Mouse (Mus musculus): ENCODE results near the gene Zfp609. TPM values are rescaled to one million over a fixed set of nuclear protein-coding genes. Genes with fewer than 3 reads are reported as not detected.
A peak's percentile ranks its signal among the peaks of the same experiment; 100 is the strongest.
"Not testable (repeated sequence)": the region's sequence is repeated elsewhere in the genome, so short reads cannot be mapped to it uniquely, and the experiment has no call there.

The Zfp609 gene
- polyA plus RNA-seq, 1 experiment from 2014 or later, result 12.1 TPM

GRCm38 (mm10) chr9:65697992-65698391 is 129.4 kb downstream of the Zfp609 start:
- Histone ChIP-seq H3K36me3 (peaks cover 81% of the 10 kb centered on the region), H3K27me3 (replicated peaks) (no peaks in the 10 kb centered on the region), H3K27ac (no peak overlapping the region), H3K4me1 (peaks cover 13% of the 10 kb centered on the region), H3K4me3 (no peak overlapping the region), H3K9ac (no peak overlapping the region), H3K9me3 (no peaks in the 10 kb centered on the region), H3K4me2 (replicated peaks) (no peak overlapping the region)
- ATAC-seq (ENCODE audit: low FRiP score, low read depth), result no peak

- 86% methylated on average over 7 of the region's 7 CpGs for WGBS
- Histone ChIP-seq H3K4me1 (peaks cover 20% of the 10 kb centered on the region), H3K4me3 (no peak overlapping the region), H3K9ac (no peak overlapping the region), H3K27me3 (replicated peaks) (no peaks in the 10 kb centered on the region), H3K27ac (no peak overlapping the region), H3K36me3 (peaks cover 80% of the 10 kb centered on the region), H3K9me3 (no peaks in the 10 kb centered on the region), H3K4me2 (replicated peaks) (no peak overlapping the region)
- ATAC-seq (ENCODE audit: low FRiP score, low read depth), result no peak
These were observed 130.0 kb downstream of the Zfp609 start for GRCm38 (mm10) chr9:65697356-65697755.

- H3K4me1 ChIP-seq, result peaks cover 26% of the 10 kb centered on the region
- no peak overlapping the region for H3K4me3 ChIP-seq
- no peaks in the 10 kb centered on the region for H3K27me3 ChIP-seq (replicated peaks)
- H3K36me3 ChIP-seq, result peaks cover 78% of the 10 kb centered on the region
- ATAC-seq (ENCODE audit: low FRiP score, low read depth), result no peak
- H3K27ac ChIP-seq, result no peak overlapping the region
- no peak overlapping the region for H3K4me2 ChIP-seq (replicated peaks)
- H3K9ac ChIP-seq, result no peak overlapping the region
- H3K9me3 ChIP-seq, result no peaks in the 10 kb centered on the region
These were observed 131.0 kb downstream of the Zfp609 start for GRCm38 (mm10) chr9:65696337-65696736.

GRCm38 (mm10) chr9:65695646-65696045 is 131.7 kb downstream of the Zfp609 start:
- WGBS, result 84% methylated on average over 3 of the region's 3 CpGs

GRCm38 (mm10) chr9:65692959-65693603 is 134.3 kb downstream of the Zfp609 start:
- ATAC-seq (ENCODE audit: low FRiP score, low read depth), result no peak
- H3K9me3 ChIP-seq, result no peaks in the 10 kb centered on the region
- WGBS, result 37% methylated on average over 5 of the region's 5 CpGs
- no peaks in the 10 kb centered on the region for H3K27me3 ChIP-seq (replicated peaks)
- H3K9ac ChIP-seq, result no peak overlapping the region
- no peak overlapping the region for H3K4me3 ChIP-seq
- H3K36me3 ChIP-seq, result peaks cover 72% of the 10 kb centered on the region
- peak overlapping the region; percentile 33; the same call in 1 of the 2 replicates for H3K27ac ChIP-seq
- peaks cover 26% of the 10 kb centered on the region for H3K4me1 ChIP-seq
- no peak overlapping the region for H3K4me2 ChIP-seq (replicated peaks)

More at GRCm38 (mm10) chr9:65695646-65696045, 131.7 kb downstream of the Zfp609 start:
- ATAC-seq (ENCODE audit: low FRiP score, low read depth), result no peak
- Histone ChIP-seq H3K4me2 (replicated peaks) (no peak overlapping the region), H3K4me1 (peaks cover 26% of the 10 kb centered on the region), H3K27me3 (replicated peaks) (no peaks in the 10 kb centered on the region), H3K27ac (no peak overlapping the region), H3K9ac (no peak overlapping the region), H3K36me3 (peaks cover 72% of the 10 kb centered on the region), H3K9me3 (no peaks in the 10 kb centered on the region), H3K4me3 (no peak overlapping the region)

- ATAC-seq (ENCODE audit: low FRiP score, low read depth), result no peak
- H3K4me3 ChIP-seq, result no peak overlapping the region
- H3K4me2 ChIP-seq (replicated peaks), result no peak overlapping the region
- no peak overlapping the region for H3K27ac ChIP-seq
- H3K36me3 ChIP-seq, result peaks cover 74% of the 10 kb centered on the region
- H3K9me3 ChIP-seq, result no peaks in the 10 kb centered on the region
- 0 out of 2 replicates have a peak overlapping the region, but pooled peaks have one; percentile 9 for H3K9ac ChIP-seq
- peaks cover 26% of the 10 kb centered on the region for H3K4me1 ChIP-seq
- no peaks in the 10 kb centered on the region for H3K27me3 ChIP-seq (replicated peaks)
- WGBS, result 8% methylated on average over 3 of the region's 3 CpGs
These were observed 134.9 kb downstream of the Zfp609 start for GRCm38 (mm10) chr9:65692466-65692865.

- not testable (repeated sequence) for H3K4me3 ChIP-seq; H3K27ac ChIP-seq; H3K27me3 ChIP-seq (replicated peaks); H3K9me3 ChIP-seq; H3K9ac ChIP-seq; ATAC-seq (ENCODE audit: low FRiP score, low read depth); H3K4me2 ChIP-seq (replicated peaks)
- WGBS, result 63% methylated on average over 2 of the region's 2 CpGs
- H3K36me3 ChIP-seq, result peaks cover 61% of the 10 kb centered on the region
- peaks cover 26% of the 10 kb centered on the region for H3K4me1 ChIP-seq
These were observed 137.5 kb downstream of the Zfp609 start for GRCm38 (mm10) chr9:65689869-65690268.

GRCm38 (mm10) chr9:65684704-65685103 is 142.7 kb downstream of the Zfp609 start:
- H3K4me2 ChIP-seq (replicated peaks), result no peak overlapping the region
- 93% methylated on average over 2 of the region's 2 CpGs for WGBS
- no peaks in the 10 kb centered on the region for H3K27me3 ChIP-seq (replicated peaks)
- ATAC-seq (ENCODE audit: low FRiP score, low read depth), result no peak
- H3K36me3 ChIP-seq, result peaks cover 26% of the 10 kb centered on the region
- H3K9me3 ChIP-seq, result no peaks in the 10 kb centered on the region
- peaks cover 6% of the 10 kb centered on the region for H3K4me1 ChIP-seq
- H3K9ac ChIP-seq, result no peak overlapping the region
- no peak overlapping the region; the same call in 1 of the 2 replicates for H3K27ac ChIP-seq
- no peak overlapping the region for H3K4me3 ChIP-seq

GRCm38 (mm10) chr9:65682994-65683393 is 144.4 kb downstream of the Zfp609 start:
- no peak for ATAC-seq (ENCODE audit: low FRiP score, low read depth)
- no peak overlapping the region for H3K4me3 ChIP-seq
- H3K36me3 ChIP-seq, result peaks cover 17% of the 10 kb centered on the region
- WGBS, result 88% methylated on average over 1 of the region's 1 CpGs
- peaks cover 23% of the 10 kb centered on the region for H3K4me1 ChIP-seq
- no peaks in the 10 kb centered on the region for H3K9me3 ChIP-seq
- H3K27ac ChIP-seq, result no peak overlapping the region
- no peaks in the 10 kb centered on the region for H3K27me3 ChIP-seq (replicated peaks)
- no peak overlapping the region for H3K9ac ChIP-seq
- no peak overlapping the region for H3K4me2 ChIP-seq (replicated peaks)

- ATAC-seq (ENCODE audit: low FRiP score, low read depth), result no peak
- no peak overlapping the region for H3K4me3 ChIP-seq
- no peak overlapping the region for H3K4me2 ChIP-seq (replicated peaks)
- H3K27ac ChIP-seq, result no peak overlapping the region
- H3K9ac ChIP-seq, result no peak overlapping the region
- WGBS, result 88% methylated on average over 3 of the region's 3 CpGs
- peaks cover 31% of the 10 kb centered on the region for H3K4me1 ChIP-seq
- H3K36me3 ChIP-seq, result peaks cover 10% of the 10 kb centered on the region
- H3K27me3 ChIP-seq (replicated peaks), result no peaks in the 10 kb centered on the region
- no peaks in the 10 kb centered on the region for H3K9me3 ChIP-seq
These were observed 145.2 kb downstream of the Zfp609 start for GRCm38 (mm10) chr9:65682183-65682582.

GRCm38 (mm10) chr9:65681634-65681940 is 145.8 kb downstream of the Zfp609 start:
- Histone ChIP-seq H3K27me3 (replicated peaks) (no peaks in the 10 kb centered on the region), H3K9me3 (no peaks in the 10 kb centered on the region), H3K9ac (no peak overlapping the region), H3K27ac (no peak overlapping the region), H3K4me2 (replicated peaks) (no peak overlapping the region), H3K36me3 (peaks cover 5% of the 10 kb centered on the region), H3K4me1 (peaks cover 34% of the 10 kb centered on the region), H3K4me3 (no peak overlapping the region)
- ATAC-seq (ENCODE audit: low FRiP score, low read depth), result no peak
- WGBS, result 93% methylated on average over 2 of the region's 2 CpGs

GRCm38 (mm10) chr9:65680938-65681633 is 146.3 kb downstream of the Zfp609 start:
- no peak overlapping the region for H3K9ac ChIP-seq
- no peak overlapping the region for H3K27ac ChIP-seq
- H3K4me2 ChIP-seq (replicated peaks), result no peak overlapping the region
- no peaks in the 10 kb centered on the region for H3K27me3 ChIP-seq (replicated peaks)
- 90% methylated on average over 4 of the region's 4 CpGs for WGBS
- H3K4me3 ChIP-seq, result no peak overlapping the region
- H3K4me1 ChIP-seq, result peaks cover 34% of the 10 kb centered on the region
- H3K9me3 ChIP-seq, result no peaks in the 10 kb centered on the region
- ATAC-seq (ENCODE audit: low FRiP score, low read depth), result no peak
- no peaks in the 10 kb centered on the region for H3K36me3 ChIP-seq

All from neural tube, embryonic 12.5 days (tissue).